Mouse (Mus musculus) telencephalon, adult 2 months (tissue): Measurements from ENCODE around the gene Rpl14.

Source experiments
- DNase-seq: peaks from one replicate; pipeline ENCODE4 v3.0.0-alpha.2; 2011; ENCODE audit warnings: low read depth, low spot score

Gene Rpl14

DNA sequence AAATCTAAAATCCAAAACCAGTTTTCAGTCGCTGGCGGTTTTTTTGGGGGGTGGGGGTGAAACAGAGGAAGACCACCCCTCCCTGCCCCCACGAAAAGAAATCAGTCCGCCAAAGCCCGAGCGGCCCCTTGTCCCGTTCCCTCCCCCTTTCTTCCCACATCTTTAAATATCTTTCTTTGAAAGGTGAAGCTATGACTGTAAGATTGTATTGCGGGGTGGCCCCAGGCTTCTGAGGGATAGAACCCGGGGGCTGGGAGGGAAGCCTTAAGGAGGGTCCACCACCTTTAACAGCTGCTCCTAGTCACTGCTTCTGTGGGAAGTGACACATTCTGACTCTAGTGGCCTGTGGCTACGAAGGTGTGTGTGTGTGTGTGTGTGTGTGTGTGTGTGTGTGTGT lies 32.3 kb downstream of the Rpl14 start:
- no peak for DNase-seq

- no peak for DNase-seq
These were observed 32.7 kb downstream of the Rpl14 start for GRCm38 (mm10) chr9:120603956-120604355.

- no peak for DNase-seq
These were observed 39.8 kb downstream of the Rpl14 start for GRCm38 (mm10) chr9:120611055-120611454.

DNA sequence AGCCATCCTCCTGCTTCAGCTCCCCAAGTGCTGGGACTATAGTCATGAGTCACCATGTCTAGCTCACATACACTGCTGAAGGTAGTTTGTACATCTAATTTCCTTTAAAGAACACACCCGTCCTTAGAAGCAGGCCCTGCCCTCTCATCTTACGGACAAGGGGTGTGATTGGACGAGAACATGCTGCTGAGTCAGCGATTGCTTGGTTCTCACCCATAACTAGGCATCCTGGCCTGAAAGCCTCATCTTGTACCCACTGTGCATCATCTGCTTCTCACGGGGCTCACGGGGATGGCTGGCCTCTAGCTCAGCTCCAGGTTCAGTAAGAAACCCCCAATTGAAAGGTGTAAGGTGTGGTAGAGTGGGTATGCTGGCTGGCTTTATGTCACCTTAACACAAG lies 42.8 kb downstream of the Rpl14 start:
- no peak for DNase-seq

- DNase-seq = no peak
These were observed 46.9 kb downstream of the Rpl14 start for GRCm38 (mm10) chr9:120618101-120618500.

DNA sequence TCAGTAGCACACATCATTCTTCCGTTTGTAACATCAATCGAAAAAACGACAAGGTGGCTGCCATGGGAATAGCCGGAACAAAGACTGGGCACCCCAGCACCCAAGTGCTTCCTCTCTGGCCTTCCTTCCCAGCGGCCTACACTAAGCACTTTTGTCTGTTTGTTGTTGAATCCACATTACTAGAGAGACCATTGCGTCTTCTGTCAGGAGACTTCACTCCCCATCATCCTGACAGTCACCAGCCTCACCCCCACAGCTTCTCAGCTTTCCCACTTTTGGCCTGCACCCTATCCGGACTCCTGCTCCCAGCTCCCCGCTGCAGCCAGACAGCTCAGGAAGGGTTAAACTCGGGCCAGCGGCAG lies 48.1 kb downstream of the Rpl14 start:
- no peak for DNase-seq

GRCm38 (mm10) chr9:120619709-120620408 lies 48.6 kb downstream of the Rpl14 start:
- DNase-seq = peak; percentile 40

- DNase-seq = no peak
These were observed 49.1 kb downstream of the Rpl14 start for GRCm38 (mm10) chr9:120620409-120620745.
